Mouse (Mus musculus) embryonic fibroblast, embryonic 13.5 days (primary cell): ENCODE data around the gene Gnb3. TPM values are rescaled to one million over a fixed set of nuclear protein-coding genes. Genes with fewer than 3 reads are reported as not detected.

Experiments
- H3K27ac ChIP-seq: 2 replicates; pipeline ENCODE4 v1.5.1; 2012; ENCODE audit warnings: low read length, control low read depth, inconsistent platforms; ENCODE audit not compliant: insufficient read depth
- H3K4me1 ChIP-seq: 2 replicates; pipeline ENCODE4 v1.6.1; 2011; ENCODE audit warnings: low read length; ENCODE audit not compliant: control insufficient read depth, insufficient read depth
- H3K4me3 ChIP-seq: 2 replicates; pipeline ENCODE4 v1.5.1; 2011; ENCODE audit warnings: mild to moderate bottlenecking, control low read depth, low read length; ENCODE audit not compliant: insufficient read depth
- CTCF ChIP-seq: IDR thresholded peaks from 2 replicates; pipeline ENCODE4 v1.5.1; 2011; ENCODE audit warnings: mild to moderate bottlenecking, control low read depth, low read length, moderate library complexity, borderline replicate concordance; ENCODE audit not compliant: insufficient read depth
- POLR2A ChIP-seq: IDR thresholded peaks from 2 replicates; pipeline ENCODE4 v1.6.1; 2011; ENCODE audit warnings: low read depth, mild to moderate bottlenecking, control low read depth, low read length, moderate library complexity
- polyA plus RNA-seq: library from polyadenylated mRNA; stranded (reverse); fragments of >200 nt; gene quantifications from 2 replicates; pipeline ENCODE4 v1.2.4, GENCODE M21; 2011; ENCODE audit warnings: low read depth; ENCODE audit not compliant: missing spikeins, insufficient read length

The Gnb3 gene
- polyA plus RNA-seq, 1 experiment, result 0.72 TPM

- TF ChIP-seq POLR2A, result no peak
- TF ChIP-seq CTCF, result no peak
- Histone ChIP-seq H3K4me3 (no peak overlapping the region), H3K27ac (no peak overlapping the region), H3K4me1 (no peaks in the 10 kb centered on the region)
Observed at GRCm38 (mm10) chr6:124789519-124789918, 50.6 kb downstream of the Gnb3 start.

GRCm38 (mm10) chr6:124787722-124788121 is 52.4 kb downstream of the Gnb3 start:
- Histone ChIP-seq H3K4me3 (no peak overlapping the region), H3K4me1 (peaks cover 3% of the 10 kb centered on the region; the same call in 1 of the 2 replicates), H3K27ac (no peak overlapping the region)
- no peak for TF ChIP-seq CTCF
- TF ChIP-seq POLR2A, result no peak

GRCm38 (mm10) chr6:124786756-124787420 is 53.2 kb downstream of the Gnb3 start:
- peaks cover 5% of the 10 kb centered on the region for H3K4me1 ChIP-seq
- TF ChIP-seq CTCF, result no peak
- TF ChIP-seq POLR2A, result no peak
- H3K4me3 ChIP-seq, result no peak overlapping the region
- H3K27ac ChIP-seq, result no peak overlapping the region

Other genes starting within 250 kb of the Gnb3 start
- gene C1s2, start 204.2 kb downstream of the Gnb3 start, polyA plus RNA-seq, result 0.42 TPM in 1 of 2 replicates, not detected in the other
- 51.4 and 67.0 TPM in 2 replicates for gene Lpcat3, start 177.2 kb downstream of the Gnb3 start, polyA plus RNA-seq
- 67.1 and 68.9 TPM in 2 replicates for gene Emg1, start 128.1 kb downstream of the Gnb3 start, polyA plus RNA-seq
- gene Phb2, start 127.9 kb downstream of the Gnb3 start, polyA plus RNA-seq, result 249 and 253 TPM in 2 replicates
- 0.53 and 4.3 TPM in 2 replicates for gene Ptpn6, start 101.6 kb downstream of the Gnb3 start, polyA plus RNA-seq
- gene Grcc10, start 98.9 kb downstream of the Gnb3 start, polyA plus RNA-seq, result 149 and 157 TPM in 2 replicates
- gene Gm45234, start 84.3 kb downstream of the Gnb3 start, polyA plus RNA-seq, result 0.58 and 0.63 TPM in 2 replicates
- gene Atn1, start 83.8 kb downstream of the Gnb3 start, polyA plus RNA-seq, result 75.9 and 77.3 TPM in 2 replicates
- gene Eno2, start 70.6 kb downstream of the Gnb3 start, polyA plus RNA-seq, result 17.5 and 24.1 TPM in 2 replicates
- gene Lrrc23, start 60.5 kb downstream of the Gnb3 start, polyA plus RNA-seq, result not detected in 2 replicates
- 9.1 and 11.7 TPM in 2 replicates for gene Spsb2, start 31.6 kb downstream of the Gnb3 start, polyA plus RNA-seq
- gene Tpi1, start 26.0 kb downstream of the Gnb3 start, polyA plus RNA-seq, result 372 and 458 TPM in 2 replicates
- 87.6 and 105 TPM in 2 replicates for gene Usp5, start 10.8 kb downstream of the Gnb3 start, polyA plus RNA-seq
- gene Cdca3, start 10.7 kb downstream of the Gnb3 start, polyA plus RNA-seq, result 42.0 and 61.1 TPM in 2 replicates
- gene P3h3, start 17.5 kb upstream of the Gnb3 start, polyA plus RNA-seq, result 72.7 and 76.7 TPM in 2 replicates
- 0.55 and 0.63 TPM in 2 replicates for gene Gpr162, start 23.7 kb upstream of the Gnb3 start, polyA plus RNA-seq
- gene Cd4, start 47.9 kb upstream of the Gnb3 start, polyA plus RNA-seq, result not detected in 2 replicates
- gene Lag3, start 71.4 kb upstream of the Gnb3 start, polyA plus RNA-seq, result 1.2 TPM in 2 replicates
- 602 and 622 TPM in 2 replicates for gene Ptms, start 79.8 kb upstream of the Gnb3 start, polyA plus RNA-seq
- 250 and 255 TPM in 2 replicates for gene Mlf2, start 91.1 kb upstream of the Gnb3 start, polyA plus RNA-seq
- gene Cops7a, start 125.3 kb upstream of the Gnb3 start, polyA plus RNA-seq, result 77.4 and 94.3 TPM in 2 replicates
- 1.9 TPM in 1 of 2 replicates, not detected in the other for gene Pianp, start 156.4 kb upstream of the Gnb3 start, polyA plus RNA-seq
- 46.3 and 63.5 TPM in 2 replicates for gene Zfp384, start 168.9 kb upstream of the Gnb3 start, polyA plus RNA-seq
- 48.3 and 52.2 TPM in 2 replicates for gene Ing4, start 199.5 kb upstream of the Gnb3 start, polyA plus RNA-seq
- 2.5 and 5.4 TPM in 2 replicates for gene Acrbp, start 209.4 kb upstream of the Gnb3 start, polyA plus RNA-seq
- gene Lpar5, start 227.6 kb upstream of the Gnb3 start, polyA plus RNA-seq, result not detected in 2 replicates